Mouse (Mus musculus): ENCODE measurements around the gene Slc9a3r1. TPM values are rescaled to one million over a fixed set of nuclear protein-coding genes. Genes with fewer than 3 reads are reported as not detected.

The Slc9a3r1 gene
- polyA plus RNA-seq, 1 experiment from 2014 or later = 39.4 TPM

DNA sequence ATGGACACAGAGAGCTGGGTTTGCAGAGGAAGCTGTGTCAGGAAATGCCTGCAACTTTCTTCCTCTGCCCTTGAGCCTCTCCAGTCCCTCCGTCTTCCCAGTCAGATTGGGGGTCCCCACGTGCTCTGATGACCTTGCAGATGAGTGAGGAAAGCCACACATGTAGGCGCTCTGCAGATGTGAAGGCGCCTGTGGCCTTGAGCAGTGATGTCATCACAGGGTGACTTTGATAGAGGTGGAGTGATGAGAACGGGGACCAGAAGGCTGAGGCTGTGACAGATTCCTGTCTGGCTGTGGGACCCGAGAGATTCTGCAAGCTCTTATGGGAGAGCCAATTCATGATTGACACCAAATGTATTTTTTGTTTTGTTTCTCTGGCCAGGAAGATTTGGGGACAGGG is 60.7 kb downstream of the Slc9a3r1 start:
- H3K4me2 ChIP-seq (ENCODE audit: low read length) = no peak overlapping the region
- DNase-seq (ENCODE audit: low spot score) (no peak), ATAC-seq (no peak)
- no peak overlapping the region for H3K4me3 ChIP-seq (ENCODE audit: low read depth, low read length)
- H3K4me1 ChIP-seq (ENCODE audit: control insufficient read depth, insufficient read depth, low read length) = peaks cover 54% of the 10 kb centered on the region
- no peak overlapping the region for H3K27ac ChIP-seq (ENCODE audit: low read depth, low read length)
- H3K27me3 ChIP-seq (replicated peaks; ENCODE audit: control insufficient read depth, insufficient read depth, low read length) = no peaks in the 10 kb centered on the region
- WGBS = 79% methylated on average over 6 of the region's 6 CpGs
- H3K36me3 ChIP-seq (ENCODE audit: control insufficient read depth, insufficient read depth, low read length) = no peaks in the 10 kb centered on the region
- H3K9me3 ChIP-seq (replicated peaks; ENCODE audit: control insufficient read depth, low read length) = no peaks in the 10 kb centered on the region
- H3K9ac ChIP-seq (ENCODE audit: low read length) = no peak overlapping the region; the same call in 1 of the 2 replicates

GRCm38 (mm10) chr11:115224889-115225288 is 61.7 kb downstream of the Slc9a3r1 start:
- Histone ChIP-seq H3K36me3 (ENCODE audit: control insufficient read depth, insufficient read depth, low read length) (no peaks in the 10 kb centered on the region), H3K9me3 (replicated peaks; ENCODE audit: control insufficient read depth, low read length) (no peaks in the 10 kb centered on the region), H3K4me3 (ENCODE audit: low read depth, low read length) (no peak overlapping the region), H3K27ac (ENCODE audit: low read depth, low read length) (no peak overlapping the region), H3K27me3 (replicated peaks; ENCODE audit: control insufficient read depth, insufficient read depth, low read length) (no peaks in the 10 kb centered on the region), H3K9ac (ENCODE audit: low read length) (no peak overlapping the region), H3K4me1 (ENCODE audit: control insufficient read depth, insufficient read depth, low read length) (peaks cover 54% of the 10 kb centered on the region), H3K4me2 (ENCODE audit: low read length) (no peak overlapping the region)
- peak; percentile 74 for DNase-seq (ENCODE audit: low spot score)
- 42% methylated on average over 8 of the region's 8 CpGs for WGBS
- 0 out of 2 replicates have a peak, but pooled peaks have one; percentile 26 for ATAC-seq

GRCm38 (mm10) chr11:115225301-115225700 is 62.2 kb downstream of the Slc9a3r1 start:
- DNase-seq (ENCODE audit: low spot score) (no peak), ATAC-seq (no peak)
- WGBS = 42% methylated on average over 6 of the region's 6 CpGs
- no peak overlapping the region for H3K4me2 ChIP-seq (ENCODE audit: low read length)
- H3K36me3 ChIP-seq (ENCODE audit: control insufficient read depth, insufficient read depth, low read length) = no peaks in the 10 kb centered on the region
- H3K4me1 ChIP-seq (ENCODE audit: control insufficient read depth, insufficient read depth, low read length) = peaks cover 54% of the 10 kb centered on the region
- 0 out of 2 replicates have a peak overlapping the region, but pooled peaks have one; percentile 21 for H3K27ac ChIP-seq (ENCODE audit: low read depth, low read length)
- H3K27me3 ChIP-seq (replicated peaks; ENCODE audit: control insufficient read depth, insufficient read depth, low read length) = no peaks in the 10 kb centered on the region
- no peaks in the 10 kb centered on the region for H3K9me3 ChIP-seq (replicated peaks; ENCODE audit: control insufficient read depth, low read length)
- H3K9ac ChIP-seq (ENCODE audit: low read length) = no peak overlapping the region
- H3K4me3 ChIP-seq (ENCODE audit: low read depth, low read length) = no peak overlapping the region

- no peak overlapping the region for H3K4me3 ChIP-seq (ENCODE audit: low read depth, low read length)
- H3K9me3 ChIP-seq (replicated peaks; ENCODE audit: control insufficient read depth, low read length) = no peaks in the 10 kb centered on the region
- 16% methylated on average over 14 of the region's 14 CpGs for WGBS
- H3K36me3 ChIP-seq (ENCODE audit: control insufficient read depth, insufficient read depth, low read length) = no peaks in the 10 kb centered on the region
- H3K4me1 ChIP-seq (ENCODE audit: control insufficient read depth, insufficient read depth, low read length) = peaks cover 57% of the 10 kb centered on the region
- peak; percentile 77 for ATAC-seq
- DNase-seq (ENCODE audit: low spot score) = peak; percentile 87
- peak overlapping the region; percentile 5; the same call in 1 of the 2 replicates for H3K4me2 ChIP-seq (ENCODE audit: low read length)
- H3K27ac ChIP-seq (ENCODE audit: low read depth, low read length) = peak overlapping the region; percentile 74; the same call in 1 of the 2 replicates
- no peak overlapping the region; the same call in 1 of the 2 replicates for H3K9ac ChIP-seq (ENCODE audit: low read length)
- no peaks in the 10 kb centered on the region for H3K27me3 ChIP-seq (replicated peaks; ENCODE audit: control insufficient read depth, insufficient read depth, low read length)
Measured at GRCm38 (mm10) chr11:115226811-115227491, 63.8 kb downstream of the Slc9a3r1 start.

- H3K4me2 ChIP-seq (ENCODE audit: low read length) = peak overlapping the region; percentile 5; the same call in 1 of the 2 replicates
- no peaks in the 10 kb centered on the region for H3K27me3 ChIP-seq (replicated peaks; ENCODE audit: control insufficient read depth, insufficient read depth, low read length)
- DNase-seq (ENCODE audit: low spot score) = no peak
- H3K27ac ChIP-seq (ENCODE audit: low read depth, low read length) = peak overlapping the region; percentile 74
- ATAC-seq = no peak; the same call in 1 of the 2 replicates
- H3K9ac ChIP-seq (ENCODE audit: low read length) = peak overlapping the region; percentile 22
- no peaks in the 10 kb centered on the region for H3K9me3 ChIP-seq (replicated peaks; ENCODE audit: control insufficient read depth, low read length)
- no peak overlapping the region for H3K4me3 ChIP-seq (ENCODE audit: low read depth, low read length)
- H3K4me1 ChIP-seq (ENCODE audit: control insufficient read depth, insufficient read depth, low read length) = peaks cover 57% of the 10 kb centered on the region
- 18% methylated on average over 12 of the region's 12 CpGs for WGBS
- no peaks in the 10 kb centered on the region for H3K36me3 ChIP-seq (ENCODE audit: control insufficient read depth, insufficient read depth, low read length)
Measured at GRCm38 (mm10) chr11:115227640-115228039, 64.5 kb downstream of the Slc9a3r1 start.

DNA sequence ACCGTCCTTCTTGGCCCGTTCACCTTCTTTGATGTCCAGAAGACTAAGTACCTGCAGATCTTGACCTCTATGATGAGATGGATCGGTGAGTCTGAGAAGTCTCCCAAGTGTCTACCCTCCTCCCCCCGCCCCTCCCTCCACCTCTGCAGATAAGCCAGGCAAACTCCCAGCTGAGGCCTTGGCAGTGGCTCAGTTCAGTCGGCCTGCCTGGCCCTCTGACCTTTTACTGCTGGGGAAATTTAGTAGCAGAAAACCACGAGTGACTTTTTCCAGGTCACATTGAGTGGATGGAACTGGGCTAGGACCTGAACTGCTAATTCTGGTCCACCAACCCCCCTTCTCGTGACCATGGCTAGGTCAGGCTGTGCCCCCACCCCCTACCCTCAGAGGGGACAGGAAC is 65.3 kb downstream of the Slc9a3r1 start:
- no peaks in the 10 kb centered on the region for H3K27me3 ChIP-seq (replicated peaks; ENCODE audit: control insufficient read depth, insufficient read depth, low read length)
- no peak overlapping the region for H3K4me3 ChIP-seq (ENCODE audit: low read depth, low read length)
- H3K4me2 ChIP-seq (ENCODE audit: low read length) = no peak overlapping the region
- ATAC-seq (no peak), DNase-seq (ENCODE audit: low spot score) (no peak)
- H3K27ac ChIP-seq (ENCODE audit: low read depth, low read length) = no peak overlapping the region
- H3K36me3 ChIP-seq (ENCODE audit: control insufficient read depth, insufficient read depth, low read length) = no peaks in the 10 kb centered on the region
- H3K9ac ChIP-seq (ENCODE audit: low read length) = peak overlapping the region; percentile 22; the same call in 1 of the 2 replicates
- WGBS = 80% methylated on average over 7 of the region's 7 CpGs
- H3K9me3 ChIP-seq (replicated peaks; ENCODE audit: control insufficient read depth, low read length) = no peaks in the 10 kb centered on the region
- H3K4me1 ChIP-seq (ENCODE audit: control insufficient read depth, insufficient read depth, low read length) = peaks cover 56% of the 10 kb centered on the region

- Histone ChIP-seq H3K27me3 (replicated peaks; ENCODE audit: control insufficient read depth, insufficient read depth, low read length) (no peaks in the 10 kb centered on the region), H3K36me3 (ENCODE audit: control insufficient read depth, insufficient read depth, low read length) (no peaks in the 10 kb centered on the region), H3K9ac (ENCODE audit: low read length) (no peak overlapping the region), H3K9me3 (replicated peaks; ENCODE audit: control insufficient read depth, low read length) (no peaks in the 10 kb centered on the region), H3K27ac (ENCODE audit: low read depth, low read length) (no peak overlapping the region), H3K4me1 (ENCODE audit: control insufficient read depth, insufficient read depth, low read length) (peaks cover 65% of the 10 kb centered on the region), H3K4me3 (ENCODE audit: low read depth, low read length) (no peak overlapping the region), H3K4me2 (ENCODE audit: low read length) (no peak overlapping the region)
- WGBS = 51% methylated on average over 15 of the region's 15 CpGs
- no peak for DNase-seq (ENCODE audit: low spot score)
- ATAC-seq = no peak
Measured at GRCm38 (mm10) chr11:115229021-115229930, 66.1 kb downstream of the Slc9a3r1 start.

Data from forebrain, embryonic 14.5 days (tissue).